Mouse (Mus musculus) adrenal gland, adult 8-10 months (tissue): ENCODE data around the gene Gm28308. TPM values are rescaled to one million over a fixed set of nuclear protein-coding genes. Genes with fewer than 3 reads are reported as not detected.
A peak's percentile ranks its signal among the peaks of the same experiment; 100 is the strongest.

ENCODE experiments used
- DNase-seq: peaks from one replicate; pipeline ENCODE4 v3.0.0; 2022
- total RNA-seq, 4 experiments: library from RNA; stranded (reverse); gene quantifications; 2 replicates each; pipeline ENCODE4 v1.2.4; 2022

The Gm28308 gene
- total RNA-seq, 4 experiments from 2014 or later, result 0.49 to 2.8 (median 1.4) TPM

DNA sequence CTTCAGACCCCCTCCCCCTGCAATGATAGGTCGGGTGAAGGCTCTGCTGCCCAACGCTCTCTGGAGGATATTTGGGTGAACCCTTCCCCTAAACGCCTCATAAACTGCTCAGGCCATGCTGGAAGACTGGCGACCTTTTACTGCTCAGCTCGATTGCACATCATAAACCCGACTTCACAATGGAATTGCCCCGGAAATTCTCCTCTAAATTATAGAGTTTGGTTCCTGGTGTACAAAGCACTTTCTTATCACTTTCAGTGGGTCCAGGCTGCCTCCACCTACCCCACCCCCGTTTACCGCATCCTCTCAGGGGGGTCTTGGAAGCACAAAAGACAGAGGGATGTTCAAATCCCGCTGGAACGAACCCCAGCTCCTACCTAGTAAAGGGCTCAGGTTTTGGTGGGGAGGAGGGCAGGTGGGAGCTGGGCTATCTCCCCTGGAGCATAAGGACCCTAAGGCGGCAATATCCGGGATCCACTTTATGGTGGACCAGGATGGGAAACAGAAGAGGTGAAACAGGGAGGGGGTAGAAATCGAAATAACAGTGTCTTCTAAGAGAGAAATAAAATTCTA is 5.6 kb upstream of the Gm28308 start:
- no peak for DNase-seq

DNA sequence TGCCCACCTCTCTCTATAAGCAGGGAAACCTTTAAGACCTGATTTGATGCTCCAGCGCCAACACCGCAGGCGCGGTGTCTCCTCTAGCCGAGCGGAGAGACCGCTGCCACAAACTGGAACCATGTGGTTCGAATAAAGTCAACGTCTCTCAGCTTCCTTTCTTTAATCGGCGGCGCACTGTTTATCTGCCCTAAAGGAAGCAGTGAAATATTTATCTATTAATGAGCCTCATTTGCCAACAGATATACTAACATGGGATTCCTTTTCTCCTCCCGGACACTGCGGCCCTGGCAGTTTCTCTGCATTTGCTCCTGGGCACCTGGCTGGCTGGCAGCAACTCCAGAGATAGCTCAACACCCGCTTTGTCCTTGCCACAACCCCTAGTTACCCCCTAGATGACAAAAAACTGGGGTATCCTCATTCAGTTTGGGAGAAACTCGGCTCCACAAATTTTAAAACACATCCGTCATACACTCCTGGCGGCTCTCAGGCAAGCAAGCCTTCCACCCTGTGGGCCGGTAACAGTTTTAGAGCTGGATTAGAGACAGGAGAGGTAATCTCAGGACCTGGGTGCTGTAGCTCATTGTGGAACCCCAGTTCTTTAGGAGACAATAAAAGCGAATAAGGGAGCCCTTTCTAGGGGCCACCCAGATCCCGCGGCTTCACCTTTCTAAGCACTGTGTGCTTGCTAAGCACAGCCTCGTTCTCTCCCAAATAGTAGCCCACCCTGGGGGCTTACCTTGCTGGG is 4.9 kb upstream of the Gm28308 start:
- no peak for DNase-seq

DNA sequence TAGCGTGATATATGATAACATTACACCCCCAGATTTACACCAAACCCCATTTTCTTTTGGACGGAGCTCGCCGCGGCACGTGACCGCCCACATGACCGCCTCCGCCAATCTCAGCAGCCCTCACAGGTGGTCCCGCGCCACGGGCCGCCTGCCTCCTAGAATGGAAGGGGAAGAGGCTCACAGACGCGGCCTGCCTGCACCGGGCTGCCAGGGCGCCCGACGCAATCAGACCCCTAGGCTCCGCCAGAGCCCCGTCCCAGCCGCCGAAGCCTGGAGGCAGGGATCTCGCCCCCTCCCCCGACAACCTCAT is 4.3 kb upstream of the Gm28308 start:
- DNase-seq, result peak; percentile 79

- no peak for DNase-seq
Observed at GRCm38 (mm10) chr6:52216691-52217458, 3.7 kb upstream of the Gm28308 start.

DNA sequence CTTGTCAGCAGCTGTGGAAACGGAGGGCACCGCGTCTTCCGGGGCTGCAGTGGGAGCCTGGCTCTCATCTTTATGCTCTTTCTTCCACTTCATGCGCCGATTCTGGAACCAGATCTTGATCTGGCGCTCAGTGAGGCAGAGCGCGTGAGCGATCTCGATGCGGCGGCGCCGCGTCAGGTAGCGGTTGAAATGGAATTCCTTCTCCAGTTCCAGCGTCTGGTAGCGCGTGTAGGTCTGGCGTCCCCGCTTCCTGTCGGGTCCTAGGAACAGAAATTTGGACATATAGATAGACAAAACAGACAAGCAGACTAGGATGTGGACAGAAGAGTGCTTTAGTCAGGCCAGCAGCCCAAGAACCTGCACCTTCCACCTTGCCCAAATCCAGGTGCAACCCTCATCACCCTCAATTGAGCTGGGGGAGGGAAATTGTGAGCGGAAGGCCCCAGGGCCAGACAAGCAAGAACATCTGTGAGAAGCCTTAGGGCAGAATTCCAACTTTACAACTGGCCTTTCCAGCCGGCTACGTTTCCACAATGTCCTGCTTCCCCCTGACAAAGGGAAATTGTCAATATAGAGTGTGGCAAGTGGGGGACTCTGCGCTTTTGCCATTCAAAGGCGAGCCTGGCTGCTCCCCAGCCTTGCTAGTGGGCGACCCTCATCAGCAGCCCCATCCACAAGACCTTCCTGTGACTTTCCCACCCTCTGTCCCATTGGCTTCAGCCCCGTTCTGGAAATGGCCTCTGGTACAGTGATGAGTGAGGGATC is 2.8 kb upstream of the Gm28308 start:
- DNase-seq, result no peak

GRCm38 (mm10) chr6:52215070-52215469 is 1.9 kb upstream of the Gm28308 start:
- DNase-seq, result no peak

DNA sequence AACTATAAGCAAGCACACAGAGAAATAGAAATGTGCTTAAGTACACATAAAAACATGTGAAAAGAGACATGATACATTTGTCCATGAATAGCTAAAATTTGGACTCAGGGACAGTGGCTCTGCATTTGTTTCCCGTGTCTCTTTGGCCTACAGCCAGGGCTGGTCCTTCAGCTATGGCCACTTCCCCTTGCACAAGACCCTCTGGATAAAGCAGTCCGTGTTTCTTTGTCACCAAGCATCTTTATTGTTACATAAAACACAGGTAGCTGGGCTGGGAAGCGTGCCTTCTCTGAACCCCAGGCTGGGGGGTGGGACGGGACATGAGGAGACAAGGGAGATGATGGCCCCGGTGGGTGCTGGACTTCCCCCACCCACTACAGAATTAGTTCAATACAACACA is 1.1 kb upstream of the Gm28308 start:
- no peak for DNase-seq

DNA sequence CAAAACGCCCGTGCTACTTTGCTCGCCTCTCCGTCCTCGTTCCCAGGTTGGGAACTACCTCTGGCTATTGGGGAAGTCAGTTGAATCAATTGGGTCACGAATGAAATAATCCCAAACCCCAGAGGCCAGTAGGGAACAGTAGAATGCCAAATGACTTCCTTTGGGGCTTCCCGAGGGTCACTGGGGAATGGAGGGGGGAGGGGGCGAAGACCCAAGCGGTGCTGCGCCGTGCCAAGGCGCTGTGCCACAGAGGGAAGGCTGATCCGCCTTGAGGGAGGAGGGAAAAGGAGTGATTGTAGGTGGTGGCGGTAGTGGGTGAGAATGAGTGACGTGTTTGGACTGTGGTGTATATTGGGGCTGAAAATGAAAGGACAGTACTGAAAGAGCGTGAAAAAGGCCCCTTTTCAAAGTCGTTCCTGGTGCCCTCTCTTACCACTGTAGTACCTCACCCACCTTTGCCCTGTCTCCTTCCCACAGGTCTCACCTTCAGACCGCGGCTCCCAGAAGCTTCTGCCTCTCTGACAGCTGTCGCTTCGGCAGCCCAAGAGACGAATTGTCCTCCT is 502 bp downstream of the Gm28308 start:
- DNase-seq, result no peak

DNA sequence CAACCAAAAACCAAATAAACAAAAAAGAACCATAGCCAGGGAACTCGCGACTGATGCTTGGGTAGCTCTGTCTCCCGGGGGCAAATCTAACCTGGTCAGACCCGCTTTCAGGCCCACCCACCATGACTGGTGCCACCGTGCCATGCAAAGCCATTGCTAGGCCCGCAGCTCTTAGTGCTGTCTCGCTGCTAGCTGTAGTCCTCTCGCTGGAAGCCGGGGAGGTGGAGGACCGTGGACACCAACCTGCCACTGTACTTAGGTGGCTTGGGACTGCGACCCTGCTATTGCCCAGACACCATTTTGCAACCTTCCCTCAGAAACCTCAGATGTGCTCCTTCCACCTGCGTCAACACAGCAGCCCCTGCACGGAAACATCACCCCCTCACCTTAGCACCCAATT is 1.2 kb downstream of the Gm28308 start:
- DNase-seq, result no peak

DNA sequence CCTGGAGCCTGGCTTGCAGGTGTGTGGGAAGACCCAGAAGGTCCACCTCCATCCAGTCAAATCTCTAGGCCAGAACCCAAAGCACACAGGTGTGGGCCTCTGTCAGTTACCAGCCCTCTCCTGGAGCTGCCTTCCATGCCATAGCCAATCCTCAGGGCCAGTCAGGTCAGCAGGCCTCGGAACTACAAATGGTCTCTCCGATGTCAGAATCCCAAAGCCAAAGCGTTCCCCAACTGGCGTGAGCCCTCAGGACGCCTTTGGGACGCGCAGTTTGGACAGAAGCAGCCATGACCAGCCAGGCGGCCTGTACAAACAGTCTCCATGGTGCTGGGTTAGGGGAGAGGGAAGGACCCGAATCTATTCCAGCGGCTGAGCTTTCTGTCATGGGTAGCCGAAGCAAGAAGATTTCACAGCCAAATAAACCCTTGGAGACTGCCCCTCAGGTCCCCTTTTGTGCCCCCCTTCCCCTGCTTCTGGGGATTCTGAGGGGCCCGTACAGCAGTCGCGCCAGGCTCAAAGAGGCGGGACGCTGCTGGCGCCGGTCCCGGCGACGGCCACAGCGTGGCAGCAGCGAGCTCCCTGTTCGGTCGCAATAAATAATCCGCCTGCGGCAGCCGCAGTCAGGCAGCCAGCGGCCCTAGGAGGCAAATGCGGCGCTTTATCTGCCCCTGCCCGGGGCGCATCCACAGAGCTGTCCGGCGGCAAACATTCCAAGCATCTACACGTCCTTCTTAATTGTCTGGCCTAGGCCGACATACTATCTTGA is 1.8 kb downstream of the Gm28308 start:
- no peak for DNase-seq

DNA sequence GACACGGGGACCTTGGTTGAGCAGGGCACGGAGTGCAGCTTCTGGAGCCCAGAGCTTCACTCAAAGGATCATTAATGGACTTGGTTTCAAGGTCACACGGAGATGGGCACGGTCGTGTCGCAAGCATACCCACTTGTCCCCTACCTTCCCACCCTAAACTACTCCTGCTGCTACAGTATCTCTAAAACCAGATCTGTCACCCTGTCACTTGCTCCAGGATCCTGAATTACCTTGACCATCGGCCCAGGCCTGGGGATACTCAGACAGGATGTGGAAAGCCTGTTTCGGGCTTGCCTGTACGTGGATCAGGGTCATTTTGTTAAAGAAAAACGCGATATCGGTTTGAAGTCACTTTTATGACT is 3.5 kb downstream of the Gm28308 start:
- no peak for DNase-seq

DNA sequence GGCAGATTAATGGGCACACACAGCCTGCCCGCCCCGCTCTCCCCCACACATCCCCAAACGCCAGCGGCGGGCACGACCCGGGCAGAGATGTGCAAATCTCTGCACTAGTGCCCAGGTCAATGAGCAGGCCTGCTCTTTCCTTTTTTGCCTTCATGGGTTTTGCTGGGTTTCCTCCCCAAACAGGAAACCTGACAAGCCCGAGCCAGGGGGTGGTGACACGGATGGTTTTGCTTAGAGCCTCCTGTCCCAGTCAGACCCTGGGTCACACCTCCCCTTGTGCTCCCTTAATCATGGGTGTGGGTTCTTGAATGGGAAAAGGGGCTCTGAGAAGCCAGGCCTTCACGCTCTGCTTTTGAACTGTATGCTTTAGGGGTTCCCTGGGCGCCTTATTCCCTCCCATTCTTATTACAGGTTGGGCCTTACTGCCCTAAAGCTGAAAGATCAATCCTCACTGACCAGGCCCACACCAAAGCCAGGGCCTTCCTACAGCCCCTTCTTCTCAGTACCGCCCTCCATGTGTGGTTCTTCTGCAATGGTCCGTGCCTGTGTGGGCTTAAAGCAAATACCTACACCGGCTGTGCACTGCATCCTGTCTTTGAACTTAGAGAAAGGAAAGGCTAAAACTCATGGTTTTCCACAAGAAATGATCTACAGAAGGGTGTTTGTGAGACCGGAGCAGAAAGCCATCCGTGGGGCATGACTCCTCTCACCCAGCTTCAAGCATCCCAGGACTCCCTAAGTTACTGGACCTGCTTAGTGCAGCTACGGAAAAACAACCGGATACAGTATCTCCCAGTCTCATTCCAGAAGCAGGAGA is 4.1 kb downstream of the Gm28308 start:
- no peak for DNase-seq

GRCm38 (mm10) chr6:52208072-52208867 is 4.9 kb downstream of the Gm28308 start, which contains the start of gene Hoxa6:
Gene Hoxa6, minus strand, starts transcription at chr6:52208722.
- DNase-seq, result no peak

GRCm38 (mm10) chr6:52207684-52207976 is 5.5 kb downstream of the Gm28308 start:
- DNase-seq, result no peak

DNA sequence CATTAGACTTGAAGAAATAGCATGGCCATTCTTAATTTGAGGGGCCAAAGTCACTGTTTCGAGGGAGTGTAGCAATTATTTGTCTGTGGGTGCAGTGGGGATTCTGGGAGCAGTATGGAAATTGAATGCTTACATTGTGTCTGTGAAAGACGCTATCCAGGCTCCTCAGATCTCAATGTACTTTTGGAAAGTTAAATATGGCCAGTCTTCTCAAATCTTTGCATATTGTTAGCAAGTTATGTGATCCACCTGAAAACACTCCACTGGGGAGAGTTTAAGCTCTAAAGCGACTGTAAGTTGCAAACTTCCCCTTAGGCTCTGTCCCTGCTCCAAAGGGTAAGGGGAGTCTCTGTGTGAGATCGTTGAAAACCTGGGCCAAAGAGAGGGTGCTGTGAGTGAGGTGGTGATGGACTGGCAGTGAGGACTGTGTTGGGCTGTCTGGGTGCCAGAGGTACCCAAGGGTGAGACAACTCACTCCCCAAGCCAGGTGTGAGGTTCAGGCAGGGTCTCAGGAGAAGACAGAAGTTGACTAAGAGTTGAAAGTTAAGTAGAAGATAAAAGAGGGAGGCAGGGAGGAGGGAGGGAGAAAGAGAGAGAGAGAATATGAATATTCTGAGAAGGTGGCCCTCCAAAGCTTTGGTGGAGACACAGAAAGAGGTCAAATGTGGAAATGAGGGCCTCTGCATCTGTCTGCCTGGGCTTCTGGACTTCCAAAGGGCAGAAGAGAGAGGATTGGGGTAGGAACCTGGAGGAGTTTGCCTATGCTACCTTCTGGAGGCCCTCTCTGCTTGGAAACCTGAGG is 6.1 kb downstream of the Gm28308 start:
- DNase-seq, result no peak

DNA sequence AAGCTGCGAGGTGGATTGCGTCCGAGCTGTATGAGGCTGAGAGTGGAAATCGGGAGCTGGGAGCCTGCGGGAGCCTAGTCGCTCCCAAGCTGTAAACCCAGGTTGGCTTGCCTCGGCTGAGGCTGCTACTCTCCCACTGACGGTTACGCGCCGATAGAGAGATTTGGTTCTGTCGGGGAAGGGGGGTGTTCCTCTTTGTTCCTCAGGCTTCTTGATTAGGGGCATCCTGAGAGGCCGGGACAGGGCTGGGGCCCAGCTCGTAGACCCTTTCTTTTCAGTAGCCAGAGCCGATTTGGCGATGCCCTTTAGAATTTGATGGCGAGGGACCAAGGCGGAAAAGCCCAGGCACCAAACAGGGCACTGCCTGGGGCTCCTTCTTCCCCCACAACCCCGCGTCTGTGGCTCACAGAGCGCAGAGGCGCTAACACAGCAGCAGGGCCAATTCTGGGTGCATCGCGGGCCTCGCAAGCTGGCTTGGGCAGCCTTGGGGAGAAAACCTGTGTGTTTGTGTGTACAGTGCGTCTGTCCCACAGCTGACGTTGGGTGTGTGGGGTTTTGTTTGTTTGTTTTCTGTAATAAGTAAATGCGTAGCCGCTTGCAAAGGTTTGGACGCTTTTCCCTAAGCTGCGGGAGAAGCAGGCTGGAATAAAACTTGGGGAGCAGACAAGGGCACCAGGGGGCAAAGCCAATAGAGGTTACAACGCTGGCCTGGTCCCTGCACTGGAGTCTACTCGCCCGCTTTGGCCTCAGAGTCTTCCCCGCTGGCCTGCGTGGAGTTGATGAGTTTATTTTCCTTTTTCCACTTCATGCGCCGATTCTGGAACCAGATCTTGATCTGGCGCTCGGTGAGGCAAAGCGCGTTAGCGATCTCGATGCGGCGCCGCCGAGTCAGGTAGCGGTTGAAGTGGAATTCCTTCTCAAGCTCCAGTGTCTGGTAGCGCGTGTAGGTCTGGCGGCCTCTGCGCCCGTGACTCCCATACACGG is 7.2 kb downstream of the Gm28308 start:
- no peak for DNase-seq

DNA sequence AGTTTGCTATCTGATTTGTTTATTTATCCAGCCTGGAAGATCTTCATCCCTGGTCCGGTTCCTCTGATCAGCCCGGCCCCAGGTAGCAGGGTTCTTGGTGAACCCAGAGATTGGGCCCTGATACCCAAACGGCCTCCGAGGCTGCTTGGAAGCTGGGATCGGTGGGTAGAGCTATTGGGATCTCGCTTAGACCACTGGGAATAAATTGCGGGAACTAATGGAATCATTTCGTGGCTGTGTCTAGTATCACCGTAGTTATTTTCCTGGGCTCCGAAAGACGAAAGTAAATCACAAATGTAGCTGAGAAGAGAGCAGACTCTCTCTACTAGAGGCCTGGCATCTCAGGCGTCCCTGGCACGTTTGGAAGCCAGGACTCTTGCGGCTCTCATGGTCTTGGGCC is 7.9 kb downstream of the Gm28308 start:
- DNase-seq, result no peak

DNA sequence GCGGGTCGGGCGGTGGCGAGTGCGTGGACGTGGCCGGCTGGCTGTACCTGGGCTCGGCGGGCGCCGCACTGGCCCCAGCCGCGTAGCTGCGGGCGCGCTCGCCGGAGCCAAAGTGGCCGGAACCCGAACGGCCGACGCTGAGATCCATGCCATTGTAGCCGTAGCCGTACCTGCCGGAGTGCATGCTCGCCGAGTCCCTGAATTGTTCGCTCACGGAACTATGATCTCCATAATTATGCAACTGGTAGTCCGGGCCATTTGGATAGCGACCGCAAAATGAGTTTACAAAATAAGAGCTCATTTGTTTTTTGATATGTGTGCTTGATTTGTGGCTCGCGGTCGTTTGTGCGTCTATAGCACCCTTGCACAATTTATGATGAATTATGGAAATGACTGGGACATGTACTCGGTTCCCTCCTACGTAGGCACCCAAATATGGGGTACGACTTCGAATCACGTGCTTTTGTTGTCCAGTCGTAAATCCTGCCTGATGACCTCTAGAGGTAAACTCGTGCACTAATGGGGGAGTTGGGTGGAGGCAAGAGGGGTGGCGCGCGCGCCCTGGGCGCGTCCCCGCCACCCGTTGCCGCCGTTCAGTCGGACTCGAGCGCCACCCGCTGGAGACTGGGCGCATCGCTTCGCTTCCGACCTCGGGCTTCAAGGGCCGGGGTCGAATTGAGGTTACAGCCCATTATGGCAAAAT is 8.9 kb downstream of the Gm28308 start, which contains the start of gene Hoxa5:
Hoxa5 (minus strand) TSS at position 538 of the 703 bp plus-strand sequence.
- DNase-seq, result peak; percentile 85
